Mouse (Mus musculus) CD8-positive naive resting alpha-beta T cell, adult 2 months (primary cell): ENCODE results near the gene Nxph1.

ENCODE experiments used
- DNase-seq, 2 experiments: peaks; one replicate each; pipeline ENCODE4 v3.0.0; 2022; ENCODE audit warnings: low read depth in 2 of 2, low spot score in 2 of 2

Gene Nxph1

GRCm38 (mm10) chr6:9124321-9124914 lies 176.2 kb downstream of the Nxph1 start:
- DNase-seq, result no peak

GRCm38 (mm10) chr6:9133589-9134279 lies 185.5 kb downstream of the Nxph1 start:
- DNase-seq, result no peak

- DNase-seq, result no peak
These were observed 199.7 kb downstream of the Nxph1 start for GRCm38 (mm10) chr6:9147966-9148365.

- no peak for DNase-seq
These were observed 201.6 kb downstream of the Nxph1 start for GRCm38 (mm10) chr6:9149791-9150190.

GRCm38 (mm10) chr6:9159191-9159590 lies 211.0 kb downstream of the Nxph1 start:
- no peak for DNase-seq

- DNase-seq, result no peak
These were observed 234.2 kb downstream of the Nxph1 start for GRCm38 (mm10) chr6:9182477-9182876.

GRCm38 (mm10) chr6:9210730-9211129 lies 262.5 kb downstream of the Nxph1 start:
- no peak for DNase-seq

GRCm38 (mm10) chr6:9220724-9221453 lies 272.7 kb downstream of the Nxph1 start:
- DNase-seq, result no peak

- DNase-seq, result no peak
These were observed 286.6 kb downstream of the Nxph1 start for GRCm38 (mm10) chr6:9234802-9235201.

- no peak for DNase-seq
These were observed 319.8 kb downstream of the Nxph1 start for GRCm38 (mm10) chr6:9267998-9268397.
